Mouse (Mus musculus) lung, adult 2 months (tissue): ENCODE results near the gene Hoxa11. TPM values are rescaled to one million over a fixed set of nuclear protein-coding genes. Genes with fewer than 3 reads are reported as not detected.
A peak's percentile ranks its signal among the peaks of the same experiment; 100 is the strongest.

ENCODE experiments used
- DNase-seq: peaks from one replicate; pipeline ENCODE4 v3.0.0; 2022
- H3K4me1 ChIP-seq: fragments of 200-500 bp; 2 replicates; pipeline ENCODE4 v1.6.1; 2011; ENCODE audit warnings: low read length; ENCODE audit not compliant: control insufficient read depth, insufficient read depth
- H3K4me3 ChIP-seq: fragments of 200-500 bp; replicated peaks from 2 replicates; pipeline ENCODE3; 2011; ENCODE audit warnings: low read depth, mild to moderate bottlenecking, control low read depth, low read length; ENCODE audit errors: extremely low read depth
- CTCF ChIP-seq: fragments of 200-500 bp; IDR thresholded peaks from 2 replicates; pipeline ENCODE4 v1.5.1; 2011; ENCODE audit warnings: mild to moderate bottlenecking, low read length, control low read depth; ENCODE audit not compliant: insufficient read depth
- POLR2A ChIP-seq: fragments of 200-500 bp; IDR thresholded peaks from 2 replicates; pipeline ENCODE4 v1.6.1; 2011; ENCODE audit warnings: low read depth, mild to moderate bottlenecking, control low read depth, low read length, borderline replicate concordance; ENCODE audit errors: extremely low read depth
- WGBS: fragments of 180-500 bp; shearing (Covaris S2); methylation state at CpG from one replicate; pipeline ENCODE4 v1.1.7; 2018; 5-methylcytosine and 5-hydroxymethylcytosine counted together
- polyA plus RNA-seq: library from polyadenylated mRNA; depleted of rRNA; stranded (reverse); fragments of >200 nt; gene quantifications from 2 replicates; pipeline ENCODE4 v1.2.3, GENCODE M21; 2012

The Hoxa11 gene
- polyA plus RNA-seq, 1 experiment: not detected

GRCm38 (mm10) chr6:52216691-52217458, 28.7 kb downstream of the Hoxa11 start:
- Histone ChIP-seq H3K4me1 (peaks cover 14% of the 10 kb centered on the region), H3K4me3 (peak overlapping the region; percentile 54)
- no peak for TF ChIP-seq CTCF
- TF ChIP-seq POLR2A: no peak
- no peak for DNase-seq
- 4% methylated on average over 60 of the region's 60 CpGs for WGBS

- 19% methylated on average over 30 of the region's 30 CpGs for WGBS
- no peak overlapping the region for H3K4me3 ChIP-seq
- TF ChIP-seq CTCF (no peak), POLR2A (no peak)
- no peak for DNase-seq
- H3K4me1 ChIP-seq: peaks cover 12% of the 10 kb centered on the region
These were observed 29.7 kb downstream of the Hoxa11 start for GRCm38 (mm10) chr6:52215771-52216535.

GRCm38 (mm10) chr6:52215070-52215469, 30.5 kb downstream of the Hoxa11 start:
- peaks cover 12% of the 10 kb centered on the region for H3K4me1 ChIP-seq
- TF ChIP-seq CTCF: no peak
- TF ChIP-seq POLR2A: no peak
- no peak overlapping the region for H3K4me3 ChIP-seq
- no peak for DNase-seq
- WGBS: 50% methylated on average over 3 of the region's 3 CpGs

GRCm38 (mm10) chr6:52214271-52214670, 31.3 kb downstream of the Hoxa11 start:
- peaks cover 12% of the 10 kb centered on the region for H3K4me1 ChIP-seq
- TF ChIP-seq POLR2A (no peak), CTCF (no peak)
- 38% methylated on average over 5 of the region's 5 CpGs for WGBS
- no peak for DNase-seq
- H3K4me3 ChIP-seq: no peak overlapping the region

GRCm38 (mm10) chr6:52213119-52213986, 32.3 kb downstream of the Hoxa11 start, which contains the start of the genes Hoxa3 and Gm28308:
Gene Hoxa3 (minus strand): TSS chr6:52213336.
Gene Gm28308 (minus strand): TSS chr6:52213339.
- 11% methylated on average over 38 of the region's 38 CpGs for WGBS
- DNase-seq: no peak
- peak within 1 kb of the TSS; percentile 69 for H3K4me3 ChIP-seq
- peaks cover 15% of the 10 kb centered on the region for H3K4me1 ChIP-seq
- TF ChIP-seq CTCF: no peak
- peak; percentile 40; the same call in 1 of the 2 replicates for TF ChIP-seq POLR2A

- H3K4me3 ChIP-seq: peak overlapping the region; percentile 69
- no peak for TF ChIP-seq CTCF
- TF ChIP-seq POLR2A: no peak
- 6% methylated on average over 22 of the region's 22 CpGs for WGBS
- peaks cover 15% of the 10 kb centered on the region for H3K4me1 ChIP-seq
- DNase-seq: no peak
These were observed 33.0 kb downstream of the Hoxa11 start for GRCm38 (mm10) chr6:52212556-52213118.

- TF ChIP-seq CTCF: no peak
- TF ChIP-seq POLR2A: no peak
- peaks cover 15% of the 10 kb centered on the region for H3K4me1 ChIP-seq
- no peak for DNase-seq
- 7% methylated on average over 13 of the region's 13 CpGs for WGBS
- H3K4me3 ChIP-seq: peak overlapping the region; percentile 69
These were observed 33.6 kb downstream of the Hoxa11 start for GRCm38 (mm10) chr6:52211961-52212360.

GRCm38 (mm10) chr6:52211170-52211935, 34.3 kb downstream of the Hoxa11 start:
- 4% methylated on average over 37 of the region's 37 CpGs for WGBS
- peak overlapping the region; percentile 69 for H3K4me3 ChIP-seq

More at GRCm38 (mm10) chr6:52211170-52211935, 34.3 kb downstream of the Hoxa11 start:
- peaks cover 15% of the 10 kb centered on the region for H3K4me1 ChIP-seq
- TF ChIP-seq CTCF: peak; percentile 44; the same call in 1 of the 2 replicates
- peak; percentile 51; the same call in 1 of the 2 replicates for TF ChIP-seq POLR2A
- peak; percentile 81 for DNase-seq
